Mouse (Mus musculus): ENCODE measurements around the gene Clip4. TPM values are rescaled to one million over a fixed set of nuclear protein-coding genes. Genes with fewer than 3 reads are reported as not detected.
A peak's percentile ranks its signal among the peaks of the same experiment; 100 is the strongest.

The Clip4 gene
- total and polyA plus RNA-seq, 2 experiments from 2014 or later, result 11.7 to 14.9 TPM

- Histone ChIP-seq H3K36me3 (ENCODE audit: insufficient read depth) (no peaks in the 10 kb centered on the region), H3K4me2 (ENCODE audit: low read depth) (no peak overlapping the region), H3K4me3 (ENCODE audit: low read depth, low read length) (no peak overlapping the region), H3K27me3 (ENCODE audit: insufficient read depth, low read length) (no peaks in the 10 kb centered on the region), H3K27ac (ENCODE audit: low read depth, low read length) (no peak overlapping the region), H3K4me1 (ENCODE audit: insufficient read depth) (no peaks in the 10 kb centered on the region), H3K9ac (no peak overlapping the region), H3K9me3 (ENCODE audit: low read length) (no peaks in the 10 kb centered on the region; the same call in 1 of the 2 replicates)
- no peak for TF ChIP-seq CTCF (IDR thresholded peaks at IDR 0.05; ENCODE audit: low read depth)
- ATAC-seq (no peak), DNase-seq (no peak)
- 58% methylated on average over 4 of the region's 4 CpGs for WGBS
Observed at GRCm38 (mm10) chr17:71775279-71775678, 7.0 kb downstream of the Clip4 start.

GRCm38 (mm10) chr17:71778696-71779095 lies 10.4 kb downstream of the Clip4 start:
- Histone ChIP-seq H3K9me3 (ENCODE audit: low read length) (no peaks in the 10 kb centered on the region; the same call in 1 of the 2 replicates), H3K36me3 (ENCODE audit: insufficient read depth) (no peaks in the 10 kb centered on the region), H3K4me2 (ENCODE audit: low read depth) (no peak overlapping the region), H3K27me3 (ENCODE audit: insufficient read depth, low read length) (no peaks in the 10 kb centered on the region), H3K27ac (ENCODE audit: low read depth, low read length) (no peak overlapping the region), H3K4me3 (ENCODE audit: low read depth, low read length) (no peak overlapping the region), H3K9ac (no peak overlapping the region), H3K4me1 (ENCODE audit: insufficient read depth) (no peaks in the 10 kb centered on the region)
- DNase-seq, result no peak
- no peak for ATAC-seq
- peak; percentile 20 for TF ChIP-seq CTCF (IDR thresholded peaks at IDR 0.05; ENCODE audit: low read depth)
- WGBS, result 78% methylated on average over 3 of the region's 3 CpGs

GRCm38 (mm10) chr17:71780490-71780889 lies 12.2 kb downstream of the Clip4 start:
- TF ChIP-seq CTCF (IDR thresholded peaks at IDR 0.05; ENCODE audit: low read depth), result no peak
- Histone ChIP-seq H3K27me3 (ENCODE audit: insufficient read depth, low read length) (no peaks in the 10 kb centered on the region), H3K36me3 (ENCODE audit: insufficient read depth) (no peaks in the 10 kb centered on the region), H3K27ac (ENCODE audit: low read depth, low read length) (no peak overlapping the region), H3K4me3 (ENCODE audit: low read depth, low read length) (no peak overlapping the region), H3K4me1 (ENCODE audit: insufficient read depth) (no peaks in the 10 kb centered on the region), H3K9ac (no peak overlapping the region), H3K4me2 (ENCODE audit: low read depth) (no peak overlapping the region), H3K9me3 (ENCODE audit: low read length) (no peaks in the 10 kb centered on the region; the same call in 1 of the 2 replicates)
- ATAC-seq (no peak), DNase-seq (no peak)
- WGBS, result 94% methylated on average over 2 of the region's 2 CpGs

- 95% methylated on average over 4 of the region's 4 CpGs for WGBS
- no peak for TF ChIP-seq CTCF (IDR thresholded peaks at IDR 0.05; ENCODE audit: low read depth)
- DNase-seq, result no peak
Observed at GRCm38 (mm10) chr17:71780945-71781344, 12.7 kb downstream of the Clip4 start.

GRCm38 (mm10) chr17:71782242-71782698 lies 14.0 kb downstream of the Clip4 start:
- peak overlapping the region; percentile 85 for H3K9ac ChIP-seq
- H3K4me3 ChIP-seq (ENCODE audit: low read depth, low read length), result peak overlapping the region; percentile 86
- peak; percentile 70 for DNase-seq
- H3K36me3 ChIP-seq (ENCODE audit: insufficient read depth), result no peaks in the 10 kb centered on the region
- peak; percentile 93 for ATAC-seq
- H3K27ac ChIP-seq (ENCODE audit: low read depth, low read length), result peak overlapping the region; percentile 85
- H3K27me3 ChIP-seq (ENCODE audit: insufficient read depth, low read length), result no peaks in the 10 kb centered on the region
- H3K9me3 ChIP-seq (ENCODE audit: low read length), result no peaks in the 10 kb centered on the region; the same call in 1 of the 2 replicates
- peak; percentile 50 for TF ChIP-seq CTCF (IDR thresholded peaks at IDR 0.05; ENCODE audit: low read depth)
- WGBS, result under 1% methylated on average over 29 of the region's 29 CpGs
- H3K4me1 ChIP-seq (ENCODE audit: insufficient read depth), result no peaks in the 10 kb centered on the region
- peak overlapping the region; percentile 61 for H3K4me2 ChIP-seq (ENCODE audit: low read depth)

More at GRCm38 (mm10) chr17:71780945-71781344, 12.7 kb downstream of the Clip4 start:
- ATAC-seq, result no peak
- H3K4me3 ChIP-seq (ENCODE audit: low read depth, low read length), result no peak overlapping the region
- H3K4me1 ChIP-seq (ENCODE audit: insufficient read depth), result no peaks in the 10 kb centered on the region
- H3K4me2 ChIP-seq (ENCODE audit: low read depth), result no peak overlapping the region
- no peak overlapping the region for H3K27ac ChIP-seq (ENCODE audit: low read depth, low read length)
- H3K9me3 ChIP-seq (ENCODE audit: low read length), result no peaks in the 10 kb centered on the region; the same call in 1 of the 2 replicates
- H3K27me3 ChIP-seq (ENCODE audit: insufficient read depth, low read length), result no peaks in the 10 kb centered on the region
- no peaks in the 10 kb centered on the region for H3K36me3 ChIP-seq (ENCODE audit: insufficient read depth)
- no peak overlapping the region for H3K9ac ChIP-seq

GRCm38 (mm10) chr17:71782699-71783365 lies 14.6 kb downstream of the Clip4 start:
- under 1% methylated on average over 33 of the region's 59 CpGs for WGBS
- ATAC-seq (peak; percentile 88), DNase-seq (peak; percentile 73)
- peak overlapping the region; percentile 85 for H3K9ac ChIP-seq
- H3K36me3 ChIP-seq (ENCODE audit: insufficient read depth), result no peaks in the 10 kb centered on the region
- H3K4me2 ChIP-seq (ENCODE audit: low read depth), result peak overlapping the region; percentile 61
- TF ChIP-seq CTCF (IDR thresholded peaks at IDR 0.05; ENCODE audit: low read depth), result peak; percentile 33
- H3K27ac ChIP-seq (ENCODE audit: low read depth, low read length), result peak overlapping the region; percentile 85
- H3K9me3 ChIP-seq (ENCODE audit: low read length), result no peaks in the 10 kb centered on the region; the same call in 1 of the 2 replicates
- no peaks in the 10 kb centered on the region for H3K4me1 ChIP-seq (ENCODE audit: insufficient read depth)
- no peaks in the 10 kb centered on the region for H3K27me3 ChIP-seq (ENCODE audit: insufficient read depth, low read length)
- peak overlapping the region; percentile 86 for H3K4me3 ChIP-seq (ENCODE audit: low read depth, low read length)

- H3K36me3 ChIP-seq (ENCODE audit: insufficient read depth), result no peaks in the 10 kb centered on the region
- no peak for TF ChIP-seq CTCF (IDR thresholded peaks at IDR 0.05; ENCODE audit: low read depth)
- no peaks in the 10 kb centered on the region for H3K4me1 ChIP-seq (ENCODE audit: insufficient read depth)
- peak overlapping the region; percentile 85 for H3K9ac ChIP-seq
- peak overlapping the region; percentile 85; the same call in 1 of the 2 replicates for H3K27ac ChIP-seq (ENCODE audit: low read depth, low read length)
- peak overlapping the region; percentile 86 for H3K4me3 ChIP-seq (ENCODE audit: low read depth, low read length)
- under 1% methylated on average over 10 of the region's 10 CpGs for WGBS
- DNase-seq, result peak; percentile 50
- H3K27me3 ChIP-seq (ENCODE audit: insufficient read depth, low read length), result no peaks in the 10 kb centered on the region
- no peak for ATAC-seq
- H3K4me2 ChIP-seq (ENCODE audit: low read depth), result peak overlapping the region; percentile 61
- no peaks in the 10 kb centered on the region; the same call in 1 of the 2 replicates for H3K9me3 ChIP-seq (ENCODE audit: low read length)
Observed at GRCm38 (mm10) chr17:71783366-71783735, 15.1 kb downstream of the Clip4 start.
